Mouse (Mus musculus): Measurements from ENCODE around the gene Gm20388.

Gene Gm20388

GRCm38 (mm10) chr8:122954090-122954799 lies 3043.6 kb downstream of the Gm20388 start:
- no peak for DNase-seq

- DNase-seq = no peak
Measured at GRCm38 (mm10) chr8:122955195-122955594, 3044.6 kb downstream of the Gm20388 start.

- no peak for DNase-seq
Measured at GRCm38 (mm10) chr8:122955997-122956396, 3045.4 kb downstream of the Gm20388 start.

GRCm38 (mm10) chr8:122960323-122960722 lies 3049.7 kb downstream of the Gm20388 start:
- DNase-seq = no peak

GRCm38 (mm10) chr8:122960932-122961331 lies 3050.3 kb downstream of the Gm20388 start:
- DNase-seq = no peak

- DNase-seq = no peak
Measured at GRCm38 (mm10) chr8:122961458-122961857, 3050.8 kb downstream of the Gm20388 start.

GRCm38 (mm10) chr8:122962046-122962445 lies 3051.4 kb downstream of the Gm20388 start:
- DNase-seq = no peak

- no peak for DNase-seq
Measured at GRCm38 (mm10) chr8:122966638-122967037, 3056.0 kb downstream of the Gm20388 start.

- DNase-seq = no peak
Measured at GRCm38 (mm10) chr8:122968145-122968544, 3057.5 kb downstream of the Gm20388 start.

- DNase-seq = no peak
Measured at GRCm38 (mm10) chr8:122969964-122970620, 3059.5 kb downstream of the Gm20388 start.

GRCm38 (mm10) chr8:122976046-122976445 lies 3065.4 kb downstream of the Gm20388 start:
- no peak for DNase-seq

GRCm38 (mm10) chr8:122979424-122979823 lies 3068.8 kb downstream of the Gm20388 start:
- no peak for DNase-seq

- DNase-seq = no peak
Measured at GRCm38 (mm10) chr8:122979865-122980509, 3069.3 kb downstream of the Gm20388 start.

GRCm38 (mm10) chr8:122981646-122982045 lies 3071.0 kb downstream of the Gm20388 start:
- DNase-seq = no peak

GRCm38 (mm10) chr8:122983178-122983942 lies 3072.7 kb downstream of the Gm20388 start:
- DNase-seq = no peak

- DNase-seq = no peak
Measured at GRCm38 (mm10) chr8:122984175-122984574, 3073.5 kb downstream of the Gm20388 start.

- no peak for DNase-seq
Measured at GRCm38 (mm10) chr8:122986501-122987184, 3076.0 kb downstream of the Gm20388 start.

GRCm38 (mm10) chr8:122987255-122987654 lies 3076.6 kb downstream of the Gm20388 start:
- DNase-seq = no peak

GRCm38 (mm10) chr8:122988955-122989354 lies 3078.3 kb downstream of the Gm20388 start:
- DNase-seq = no peak

GRCm38 (mm10) chr8:122989976-122990375 lies 3079.3 kb downstream of the Gm20388 start:
- DNase-seq = no peak

- no peak for DNase-seq
Measured at GRCm38 (mm10) chr8:122991368-122991767, 3080.7 kb downstream of the Gm20388 start.

- DNase-seq = no peak
Measured at GRCm38 (mm10) chr8:122992296-122992695, 3081.7 kb downstream of the Gm20388 start.
